Mouse (Mus musculus) liver, embryonic 14.5 days (tissue): ENCODE data around the gene Pole2.

Experiments
- CTCF ChIP-seq: IDR thresholded peaks from 2 replicates; pipeline ENCODE4 v1.5.1; 2016; ENCODE audit warnings: antibody characterized with exemption, low read depth, control low read depth
- EP300 ChIP-seq: IDR thresholded peaks from 2 replicates; pipeline ENCODE4 v1.6.1; 2016; ENCODE audit warnings: antibody characterized with exemption, low read depth

- TF ChIP-seq CTCF = no peak
- no peak for TF ChIP-seq EP300
These were observed 31.3 kb downstream of the Pole2 start, which contains the start of gene Gm49383 for GRCm38 (mm10) chr12:69196444-69197377.
